Mouse (Mus musculus): ENCODE results near the gene Wnt7b.

GRCm38 (mm10) chr15:85610120-85610519 is 27.8 kb upstream of the Wnt7b start:
- TF ChIP-seq CTCF (IDR thresholded peaks at IDR 0.05; ENCODE audit: borderline replicate concordance, control insufficient read depth, extremely low read depth, insufficient read depth, low read length, poor library complexity) (no peak), POLR2A (IDR thresholded peaks at IDR 0.05; ENCODE audit: control insufficient read depth, extremely low read depth, insufficient read depth, low read length, poor library complexity) (no peak)

All from thymus, adult 2 months (tissue).